Mouse (Mus musculus) cortical plate, adult 2 months (tissue): Measurements from ENCODE around the gene Schip1. TPM values are rescaled to one million over a fixed set of nuclear protein-coding genes. Genes with fewer than 3 reads are reported as not detected.

Experiments
- H3K27ac ChIP-seq: fragments of 200-500 bp; 2 replicates; pipeline ENCODE4 v1.5.1; 2012; ENCODE audit warnings: low read length, control low read depth, inconsistent platforms; ENCODE audit not compliant: insufficient read depth
- H3K4me1 ChIP-seq: fragments of 200-500 bp; 2 replicates; pipeline ENCODE4 v1.6.1; 2011; ENCODE audit warnings: low read length; ENCODE audit not compliant: control insufficient read depth, insufficient read depth
- H3K4me3 ChIP-seq: fragments of 200-500 bp; 2 replicates; pipeline ENCODE4 v1.5.1; 2011; ENCODE audit warnings: mild to moderate bottlenecking, low read length, control low read depth; ENCODE audit not compliant: insufficient read depth
- CTCF ChIP-seq: fragments of 200-500 bp; IDR thresholded peaks from 2 replicates; pipeline ENCODE4 v1.5.1; 2011; ENCODE audit warnings: mild to moderate bottlenecking, control low read depth, low read length; ENCODE audit not compliant: insufficient read depth; ENCODE audit errors: extremely low read depth
- POLR2A ChIP-seq: fragments of 200-500 bp; IDR thresholded peaks from 2 replicates; pipeline ENCODE4 v1.6.1; 2011; ENCODE audit warnings: mild to moderate bottlenecking, low read length, control low read depth; ENCODE audit not compliant: insufficient read depth; ENCODE audit errors: extremely low read depth
- polyA plus RNA-seq: library from polyadenylated mRNA; depleted of rRNA; stranded (reverse); fragments of >200 nt; gene quantifications from 2 replicates; pipeline ENCODE4 v1.2.3, GENCODE M21; 2012

Gene Schip1
- polyA plus RNA-seq, 1 experiment: 207 TPM

DNA sequence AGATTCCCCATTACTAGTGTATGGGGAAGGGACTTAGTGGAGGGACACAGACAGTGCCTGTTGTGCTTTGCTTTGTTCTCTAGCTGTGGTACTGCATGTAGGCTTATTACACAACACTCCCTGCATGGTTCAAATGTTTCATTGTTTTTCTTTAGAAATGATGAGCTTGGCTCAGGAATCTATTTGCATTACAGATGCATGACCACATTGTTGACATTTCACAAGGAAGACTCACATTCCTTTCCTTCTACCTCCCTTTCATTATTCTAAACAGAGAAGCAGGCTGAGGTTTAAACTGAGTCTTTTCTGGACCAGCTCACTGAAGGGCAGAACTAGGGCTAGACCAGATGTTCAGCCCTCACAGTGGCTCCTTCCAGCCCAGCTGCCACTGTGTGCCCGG, 187.7 kb downstream of the Schip1 start:
- TF ChIP-seq POLR2A: no peak
- TF ChIP-seq CTCF: no peak
- 0 out of 2 replicates have a peak overlapping the region, but pooled peaks have one; percentile 67 for H3K27ac ChIP-seq
- peaks cover 4% of the 10 kb centered on the region; the same call in 1 of the 2 replicates for H3K4me1 ChIP-seq
- H3K4me3 ChIP-seq: no peak overlapping the region

DNA sequence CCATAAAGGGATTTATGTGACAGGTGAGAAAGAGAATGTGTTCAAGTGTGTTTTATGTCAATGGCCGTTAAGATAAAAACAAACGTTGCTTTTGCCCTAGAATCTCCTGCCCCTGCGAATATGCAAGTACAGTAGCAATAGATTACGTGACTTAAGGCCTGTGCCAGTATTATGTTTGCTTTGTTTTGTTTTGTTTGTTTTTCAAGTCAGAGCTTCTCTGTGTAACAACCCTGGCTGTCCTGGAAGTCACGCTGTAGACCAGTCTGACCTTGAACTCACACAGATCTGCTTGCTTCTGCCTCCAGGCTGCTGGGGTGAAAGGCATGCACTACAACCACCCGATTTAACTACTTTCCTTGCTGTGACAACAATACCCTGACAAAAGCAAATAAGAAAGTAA, 197.7 kb downstream of the Schip1 start:
- H3K4me3 ChIP-seq: no peak overlapping the region
- H3K4me1 ChIP-seq: no peaks in the 10 kb centered on the region

DNA sequence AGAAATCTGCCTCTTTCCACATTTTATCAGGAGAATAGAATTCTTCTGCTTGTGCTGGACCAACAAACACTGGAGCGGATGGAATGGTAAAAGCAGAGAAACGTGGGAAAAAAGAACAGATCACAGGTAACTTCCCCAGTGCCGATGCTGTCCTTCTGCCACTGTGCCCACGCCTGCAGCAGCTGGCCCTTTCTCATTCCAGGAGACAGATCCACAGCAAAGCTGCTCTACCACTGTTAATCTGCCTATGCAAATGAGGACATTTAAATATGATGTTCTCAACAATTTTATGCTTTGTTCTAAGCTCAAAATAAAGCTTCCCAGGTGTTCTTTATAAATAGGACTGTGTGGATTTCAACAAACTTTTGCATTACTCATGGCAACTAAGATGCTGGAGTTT, 203.3 kb downstream of the Schip1 start:
- no peak overlapping the region for H3K27ac ChIP-seq
- H3K4me1 ChIP-seq: peaks cover 2% of the 10 kb centered on the region; the same call in 1 of the 2 replicates
- TF ChIP-seq CTCF (no peak), POLR2A (no peak)
- H3K4me3 ChIP-seq: no peak overlapping the region

More for the DNA sequence above, 197.7 kb downstream of the Schip1 start:
- H3K27ac ChIP-seq: no peak overlapping the region
- TF ChIP-seq POLR2A: no peak

DNA sequence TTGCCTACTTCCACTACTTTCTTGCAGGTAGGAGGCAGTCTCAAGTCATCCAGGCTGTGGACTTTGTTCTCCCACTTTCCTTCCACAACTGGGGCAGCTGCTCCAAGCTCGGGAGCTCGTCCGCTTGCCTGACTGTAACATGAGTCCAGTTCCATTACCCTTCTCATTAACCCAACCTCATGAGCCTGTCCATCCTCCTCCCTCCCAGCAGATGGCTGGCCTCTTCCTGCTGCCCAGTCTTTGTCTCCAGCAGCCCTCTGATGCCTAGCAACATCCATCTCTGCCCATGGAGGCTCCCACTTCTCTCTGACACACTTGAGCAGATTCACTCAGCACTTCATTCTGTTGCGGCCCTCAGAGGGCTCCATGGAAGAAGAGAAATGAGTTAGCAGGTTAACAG, 204.6 kb downstream of the Schip1 start:
- TF ChIP-seq POLR2A (no peak), CTCF (no peak)
- no peak overlapping the region for H3K27ac ChIP-seq
- H3K4me3 ChIP-seq: no peak overlapping the region
- peaks cover 2% of the 10 kb centered on the region; the same call in 1 of the 2 replicates for H3K4me1 ChIP-seq

DNA sequence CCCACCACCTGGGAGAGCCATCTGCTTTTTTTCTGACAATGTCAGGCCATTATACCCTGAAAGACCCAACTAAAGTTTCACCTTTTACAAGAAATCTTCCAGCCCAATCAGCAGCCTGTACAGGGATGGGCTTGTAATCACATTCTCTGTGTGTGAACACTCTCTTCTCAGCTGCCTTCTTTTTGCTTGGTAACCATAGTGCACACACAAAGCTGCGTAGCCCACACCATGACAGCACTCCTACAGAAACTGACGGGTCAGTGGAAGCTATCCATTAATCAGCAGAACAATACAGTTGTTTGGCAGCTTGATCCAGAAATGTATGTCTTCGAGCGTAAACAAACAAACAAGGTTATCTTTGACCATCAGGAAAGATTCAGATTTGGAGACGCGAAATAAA, 205.6 kb downstream of the Schip1 start:
- no peak overlapping the region for H3K4me3 ChIP-seq
- no peak overlapping the region for H3K27ac ChIP-seq
- H3K4me1 ChIP-seq: peaks cover 2% of the 10 kb centered on the region; the same call in 1 of the 2 replicates
- TF ChIP-seq CTCF: no peak
- TF ChIP-seq POLR2A: no peak

DNA sequence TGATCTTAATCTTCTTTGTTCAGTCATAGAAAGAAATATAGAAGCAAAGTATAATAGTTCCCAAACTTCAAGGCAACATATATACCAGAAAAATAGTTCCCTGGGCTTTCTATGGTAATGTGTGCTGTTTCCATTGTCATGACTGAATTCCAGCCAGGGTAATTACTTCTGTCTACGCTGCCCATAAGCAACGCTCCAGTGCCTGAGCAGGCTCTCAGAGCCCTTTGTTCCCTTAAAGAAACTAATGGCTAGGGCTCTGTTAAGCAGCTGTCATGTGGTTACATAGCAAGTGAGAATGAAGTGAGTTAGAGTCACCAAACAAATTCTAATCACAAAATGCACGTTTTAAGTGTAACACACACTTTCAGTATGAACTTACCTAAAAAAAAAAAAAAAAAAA, 206.9 kb downstream of the Schip1 start:
- Histone ChIP-seq H3K27ac (no peak overlapping the region), H3K4me1 (peaks cover 2% of the 10 kb centered on the region; the same call in 1 of the 2 replicates), H3K4me3 (no peak overlapping the region)
- TF ChIP-seq POLR2A (no peak), CTCF (no peak)

DNA sequence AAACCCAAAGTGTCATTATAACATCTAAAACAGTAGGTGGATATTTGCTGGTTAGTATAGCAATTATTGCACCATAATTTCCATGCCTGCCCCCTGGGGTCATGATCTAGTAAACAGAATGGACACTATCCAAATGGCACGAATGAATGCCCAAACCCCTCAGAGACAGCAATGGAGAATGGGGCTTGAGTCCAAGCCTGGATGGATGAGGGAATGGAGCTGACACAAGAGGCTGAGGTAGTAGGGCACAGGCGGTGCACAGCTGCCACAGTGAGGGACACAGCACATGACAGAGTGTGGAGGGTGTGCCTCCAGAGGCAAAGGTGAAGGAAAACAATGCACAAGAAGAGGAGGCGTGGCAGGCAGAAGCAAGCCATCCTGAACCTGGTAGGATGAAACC, 207.3 kb downstream of the Schip1 start:
- H3K4me1 ChIP-seq: peaks cover 2% of the 10 kb centered on the region; the same call in 1 of the 2 replicates
- TF ChIP-seq CTCF (no peak), POLR2A (no peak)
- no peak overlapping the region for H3K4me3 ChIP-seq

DNA sequence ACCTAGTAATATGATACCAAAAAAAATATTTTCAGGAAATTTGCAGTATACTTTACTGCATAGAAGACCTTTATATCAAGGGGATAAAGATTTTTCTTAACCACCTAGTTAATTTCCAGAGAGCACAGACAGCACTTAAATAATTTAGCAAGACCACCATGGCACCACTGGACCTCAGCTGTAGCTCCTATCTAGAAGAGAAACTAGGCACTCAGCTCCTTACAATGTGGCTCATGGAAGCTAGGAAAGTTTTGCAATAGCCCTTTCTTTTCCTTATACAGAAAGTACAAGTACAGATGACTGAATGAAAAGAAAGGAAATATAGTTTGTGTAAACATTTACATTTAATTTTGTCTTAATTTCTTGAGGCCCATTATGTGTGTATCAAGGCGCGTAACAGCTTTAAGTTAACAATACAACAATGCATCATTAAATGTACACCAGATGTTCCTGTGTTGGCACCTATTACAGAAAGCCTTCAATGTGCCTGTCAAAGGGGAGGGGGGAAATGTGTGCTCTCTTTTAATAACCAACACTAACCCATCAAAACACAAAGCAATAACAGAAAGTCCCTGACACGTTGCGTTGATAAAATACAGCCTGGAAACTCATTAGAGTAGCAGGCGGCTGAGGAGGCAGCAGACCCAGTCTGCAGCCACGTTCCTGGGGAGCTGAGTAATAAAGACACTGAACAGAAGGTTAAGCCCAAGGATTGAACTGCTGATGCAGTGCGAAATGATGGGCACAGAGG, 218.4 kb downstream of the Schip1 start:
- no peak for TF ChIP-seq POLR2A
- no peak for TF ChIP-seq CTCF
- H3K4me3 ChIP-seq: peak overlapping the region; percentile 30
- H3K4me1 ChIP-seq: no peaks in the 10 kb centered on the region
- H3K27ac ChIP-seq: no peak overlapping the region

More for the DNA sequence above, 207.3 kb downstream of the Schip1 start:
- no peak overlapping the region for H3K27ac ChIP-seq

DNA sequence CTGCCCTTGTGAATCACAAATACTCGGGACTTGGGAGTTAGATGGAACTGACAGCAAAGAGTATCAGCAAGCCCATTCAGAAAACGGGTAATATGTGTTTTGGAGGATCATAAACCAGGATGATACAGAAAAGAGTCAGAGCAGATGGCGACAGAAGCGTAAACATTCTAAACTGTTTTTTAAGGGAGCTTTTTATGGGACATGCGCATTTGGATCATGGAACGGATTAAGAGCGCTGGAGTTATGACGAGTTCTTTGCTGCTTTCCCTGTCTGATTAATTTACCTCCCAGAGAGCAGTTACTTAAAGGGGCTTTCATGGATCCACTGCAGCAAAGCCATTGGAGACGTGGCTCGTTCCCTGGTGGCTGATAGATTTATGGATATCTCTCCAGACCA, 219.0 kb downstream of the Schip1 start:
- no peak overlapping the region for H3K27ac ChIP-seq
- H3K4me3 ChIP-seq: peak overlapping the region; percentile 30
- no peaks in the 10 kb centered on the region for H3K4me1 ChIP-seq
- TF ChIP-seq POLR2A (no peak), CTCF (no peak)

DNA sequence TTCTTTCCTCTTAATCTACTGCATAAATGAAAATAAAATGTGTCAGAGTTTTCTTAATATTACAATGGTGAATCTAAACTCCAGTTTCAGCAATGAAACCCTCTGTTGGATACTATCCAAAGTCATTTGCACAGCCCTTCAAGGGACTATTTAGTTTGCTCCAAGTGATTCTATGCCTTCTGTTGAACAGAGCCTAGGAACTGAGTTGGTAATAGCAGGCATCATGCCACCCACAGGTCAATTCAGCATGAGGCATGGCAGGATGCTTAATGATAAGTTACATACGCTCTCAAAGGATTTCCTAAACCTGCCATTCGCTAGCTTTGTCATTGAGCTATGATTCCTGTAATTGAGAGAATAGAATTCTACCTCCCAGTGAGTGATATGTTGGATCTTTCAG, 219.9 kb downstream of the Schip1 start:
- Histone ChIP-seq H3K4me3 (no peak overlapping the region), H3K27ac (no peak overlapping the region), H3K4me1 (no peaks in the 10 kb centered on the region)
- TF ChIP-seq CTCF (no peak), POLR2A (no peak)
